Mouse (Mus musculus): ENCODE measurements around the gene Ascl5. TPM values are rescaled to one million over a fixed set of nuclear protein-coding genes. Genes with fewer than 3 reads are reported as not detected.

The Ascl5 gene
- total and polyA plus RNA-seq, 3 experiments = not detected

DNA sequence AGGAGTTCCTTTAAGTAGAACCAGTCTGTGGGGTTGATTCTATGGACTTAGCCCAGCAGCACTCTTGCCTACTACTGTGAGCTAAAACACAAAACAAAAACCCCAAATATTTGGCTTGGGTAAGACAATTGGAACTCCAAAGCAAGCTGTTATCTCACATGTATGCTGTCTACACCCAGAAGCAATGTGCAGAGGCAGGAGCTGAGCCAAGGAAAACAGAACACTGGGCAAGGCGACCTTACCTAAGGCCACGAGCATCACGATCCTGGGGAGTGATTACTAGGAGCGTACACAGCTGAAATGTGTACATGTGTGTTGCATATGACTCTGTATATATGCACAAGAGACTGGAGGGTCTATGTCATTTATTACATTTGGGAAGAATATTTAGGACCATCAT lies 37.1 kb upstream of the Ascl5 start (continued):
- TF ChIP-seq POLR2AphosphoS5 (IDR thresholded peaks at IDR 0.05; ENCODE audit: borderline replicate concordance, low read depth, low read length) = no peak
- no peak for TF ChIP-seq NELFE (IDR thresholded peaks at IDR 0.05; ENCODE audit: low read depth, low read length)
- TF ChIP-seq RAD21 (IDR thresholded peaks at IDR 0.05; ENCODE audit: low read depth, low read length) = no peak
- no peak for TF ChIP-seq MYB (IDR thresholded peaks at IDR 0.05; ENCODE audit: low read depth, low read length)
- no peak for TF ChIP-seq MAZ (IDR thresholded peaks at IDR 0.05; ENCODE audit: low read depth, low read length)
- TF ChIP-seq ELF1 (IDR thresholded peaks at IDR 0.05; ENCODE audit: low read depth, low read length) = no peak
- TF ChIP-seq MYC (IDR thresholded peaks at IDR 0.05; ENCODE audit: low read depth, low read length) = no peak; the same call in 1 of the 2 replicates
- no peak for TF ChIP-seq ZMIZ1 (IDR thresholded peaks at IDR 0.05; ENCODE audit: low read depth, low read length)
- TF ChIP-seq E2F4 (IDR thresholded peaks at IDR 0.05; ENCODE audit: borderline replicate concordance, low read depth, low read length) = no peak
- no peak for TF ChIP-seq CTCF (IDR thresholded peaks at IDR 0.05 in 2 of 3, conservative IDR thresholded peaks at IDR 0.05 in 1 of 3; ENCODE audit: control insufficient read depth in 1 of 3, insufficient read depth in 1 of 3, low read depth in 2 of 3, low read length in 3 of 3, poor library complexity in 1 of 3, severe bottlenecking in 1 of 3)
- TF ChIP-seq ETS1 (IDR thresholded peaks at IDR 0.05; ENCODE audit: low read depth, low read length) = peak; percentile 44; the same call in 1 of the 2 replicates
- TF ChIP-seq GATA1 (IDR thresholded peaks at IDR 0.05; ENCODE audit: low read depth, low read length) = peak; percentile 49

DNA sequence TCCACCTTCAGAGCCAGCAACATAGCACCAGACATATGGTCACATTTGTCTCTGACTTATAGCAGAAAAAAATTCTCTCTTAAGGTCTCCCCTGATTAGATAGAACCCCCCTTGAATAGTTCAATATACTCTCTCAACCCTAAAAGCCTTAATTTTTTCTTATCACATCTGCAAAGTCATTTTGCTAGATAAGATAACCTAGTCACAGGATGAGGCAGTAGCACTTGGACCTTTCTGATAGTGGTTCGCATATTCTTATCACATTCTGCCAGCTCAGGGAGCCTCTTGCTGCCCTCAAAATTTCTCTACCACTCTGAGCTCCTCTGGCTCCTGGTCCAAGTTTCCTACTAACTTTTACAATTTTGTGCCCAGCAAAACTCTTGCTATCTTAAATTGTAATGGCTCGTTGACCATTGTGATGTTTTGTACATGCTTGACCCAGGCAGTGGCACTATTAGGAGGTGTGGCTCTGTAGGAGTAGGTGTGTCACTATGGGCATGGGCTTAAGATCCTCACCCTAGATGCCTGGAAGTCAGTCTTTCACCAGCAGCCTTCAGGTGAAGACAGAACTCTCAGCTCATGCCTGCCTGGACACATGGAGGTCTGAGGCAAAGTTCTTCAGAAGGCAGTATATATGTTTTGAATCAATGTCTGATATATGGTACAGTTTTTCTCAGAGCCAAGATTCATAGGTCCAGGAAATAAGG lies 35.7 kb upstream of the Ascl5 start:
- H3K4me1 ChIP-seq (ENCODE audit: control insufficient read depth in 1 of 2, insufficient read depth in 2 of 2, low read length in 2 of 2) = peaks cover 20 to 41% of the 10 kb centered on the region in 2 experiments
- peaks cover under 1 to 37% of the 10 kb centered on the region in 2 experiments; a peak in 3 of 4 replicates for H3K36me3 ChIP-seq (ENCODE audit: control insufficient read depth in 1 of 2, insufficient read depth in 2 of 2, low read length in 2 of 2)
- peak overlapping the region; percentile 80 for H3K27ac ChIP-seq (ENCODE audit: control insufficient read depth, low read depth, low read length)
- DNase-seq (ENCODE audit: low read depth, low spot score) = peak; percentile 54
- H3K9ac ChIP-seq (ENCODE audit: control insufficient read depth, low read depth, low read length, poor library complexity, severe bottlenecking) = no peak overlapping the region
- no peaks in the 10 kb centered on the region for H3K9me3 ChIP-seq (replicated peaks; ENCODE audit: insufficient read depth, low read length)
- no peak overlapping the region for H3K4me3 ChIP-seq (ENCODE audit: control insufficient read depth in 1 of 2, insufficient read depth in 1 of 2, low read depth in 2 of 2, low read length in 2 of 2)
- H3K27me3 ChIP-seq (ENCODE audit: control insufficient read depth in 1 of 2, insufficient read depth in 2 of 2, low read length in 2 of 2) = no peaks in the 10 kb centered on the region
- H3K79me2 ChIP-seq (ENCODE audit: control insufficient read depth, insufficient read depth, low read length, poor library complexity) = peaks cover 5% of the 10 kb centered on the region; the same call in 1 of the 2 replicates
- no peak; the same call in 1 of the 2 replicates for TF ChIP-seq CHD2 (IDR thresholded peaks at IDR 0.05; ENCODE audit: low read length)
- no peak for TF ChIP-seq CHD1 (IDR thresholded peaks at IDR 0.05; ENCODE audit: low read depth, low read length)
- no peak for TF ChIP-seq ELF1 (IDR thresholded peaks at IDR 0.05; ENCODE audit: low read depth, low read length)
- peak; percentile 66 for TF ChIP-seq SIN3A (IDR thresholded peaks at IDR 0.05; ENCODE audit: low read length)
- no peak for TF ChIP-seq UBTF (IDR thresholded peaks at IDR 0.05; ENCODE audit: borderline replicate concordance, insufficient read depth, low read depth, low read length)
- TF ChIP-seq POLR2AphosphoS2 (IDR thresholded peaks at IDR 0.05; ENCODE audit: low read length) = no peak
- TF ChIP-seq MAFK (IDR thresholded peaks at IDR 0.05; ENCODE audit: borderline replicate concordance, low read depth, low read length) = peak; percentile 56; the same call in 1 of the 2 replicates
- peak; percentile 99 for TF ChIP-seq GATA1 (IDR thresholded peaks at IDR 0.05; ENCODE audit: low read depth, low read length)
- 0 out of 2 replicates have a peak, but pooled peaks have one; percentile 44 for TF ChIP-seq MYC (IDR thresholded peaks at IDR 0.05; ENCODE audit: low read depth, low read length)
- peak; percentile 75 for TF ChIP-seq TAL1 (IDR thresholded peaks at IDR 0.05; ENCODE audit: low read length)
- TF ChIP-seq BHLHE40 (IDR thresholded peaks at IDR 0.05; ENCODE audit: borderline replicate concordance, low read depth, low read length) = peak; percentile 77
- TF ChIP-seq ZC3H11A (IDR thresholded peaks at IDR 0.05; ENCODE audit: low read depth, low read length) = no peak
- 0 out of 2 replicates have a peak, but pooled peaks have one; percentile 21 for TF ChIP-seq HCFC1 (IDR thresholded peaks at IDR 0.05; ENCODE audit: low read depth, low read length)
- TF ChIP-seq ZMIZ1 (IDR thresholded peaks at IDR 0.05; ENCODE audit: low read depth, low read length) = no peak
- TF ChIP-seq TCF12 (IDR thresholded peaks at IDR 0.05; ENCODE audit: low read depth, low read length) = peak; percentile 98
- peak; percentile 89 for TF ChIP-seq ZNF384 (IDR thresholded peaks at IDR 0.05; ENCODE audit: low read depth, low read length)
- TF ChIP-seq MAX (IDR thresholded peaks at IDR 0.05; ENCODE audit: low read length) = no peak
- TF ChIP-seq NELFE (IDR thresholded peaks at IDR 0.05; ENCODE audit: low read depth, low read length) = no peak
- no peak for TF ChIP-seq RAD21 (IDR thresholded peaks at IDR 0.05; ENCODE audit: low read depth, low read length)
- no peak for TF ChIP-seq USF2 (IDR thresholded peaks at IDR 0.05; ENCODE audit: borderline replicate concordance in 1 of 2, insufficient read depth in 1 of 2, low read depth in 1 of 2, low read length in 2 of 2)
- no peak for TF ChIP-seq TBP (IDR thresholded peaks at IDR 0.05; ENCODE audit: low read depth, low read length)
- no peak for TF ChIP-seq SMC3 (IDR thresholded peaks at IDR 0.05; ENCODE audit: low read depth, low read length)
- TF ChIP-seq JUND (IDR thresholded peaks at IDR 0.05; ENCODE audit: low read depth, low read length) = no peak
- TF ChIP-seq KAT2A (conservative IDR thresholded peaks at IDR 0.05; ENCODE audit: low read depth, low read length) = peak; percentile 24; the same call in 1 of the 2 replicates
- 0 out of 2 replicates have a peak, but pooled peaks have one; percentile 36 for TF ChIP-seq MAZ (IDR thresholded peaks at IDR 0.05; ENCODE audit: low read depth, low read length)
- no peak for TF ChIP-seq MYB (IDR thresholded peaks at IDR 0.05; ENCODE audit: low read depth, low read length)
- TF ChIP-seq RCOR1 (IDR thresholded peaks at IDR 0.05; ENCODE audit: low read depth, low read length) = peak; percentile 76
- no peak for TF ChIP-seq CTCF (IDR thresholded peaks at IDR 0.05 in 2 of 3, conservative IDR thresholded peaks at IDR 0.05 in 1 of 3; ENCODE audit: control insufficient read depth in 1 of 3, insufficient read depth in 1 of 3, low read depth in 2 of 3, low read length in 3 of 3, poor library complexity in 1 of 3, severe bottlenecking in 1 of 3)
- TF ChIP-seq POLR2A (IDR thresholded peaks at IDR 0.05; ENCODE audit: control insufficient read depth in 1 of 2, insufficient read depth in 1 of 2, low read depth in 1 of 2, low read length in 2 of 2, poor library complexity in 1 of 2) = no peak

All from MEL (cell line).